Mouse (Mus musculus) kidney, adult 2 months (tissue): ENCODE results near the gene Slc48a1.

Source experiments
- CTCF ChIP-seq: fragments of 200-500 bp; conservative IDR thresholded peaks from 2 replicates; pipeline ENCODE4 v1.5.1; 2011; ENCODE audit warnings: low read depth, mild to moderate bottlenecking, control low read depth, low read length, moderate library complexity, mixed read lengths; ENCODE audit not compliant: insufficient read depth, insufficient read length
- POLR2A ChIP-seq: fragments of 200-500 bp; IDR thresholded peaks from one replicate; pipeline ENCODE4 v1.6.1; 2011; ENCODE audit warnings: low read depth, low read length, control low read depth

- no peak for TF ChIP-seq CTCF
- no peak for TF ChIP-seq POLR2A
These were observed 14.9 kb upstream of the Slc48a1 start for GRCm38 (mm10) chr15:97763256-97764049.
